Mouse (Mus musculus) left cerebral cortex, postnatal 4 days (tissue): Measurements from ENCODE around the gene Il9r. TPM values are rescaled to one million over a fixed set of nuclear protein-coding genes. Genes with fewer than 3 reads are reported as not detected.
A peak's percentile ranks its signal among the peaks of the same experiment; 100 is the strongest.

Source experiments
- DNase-seq: peaks from one replicate; pipeline ENCODE4 v3.0.0-alpha.2; 2022
- intact Hi-C: fragments of 180-260 bp; cut with DNase I; formaldehyde crosslinking; loops from one replicate; pipeline ENCODE4 v1.15.1; 2025
- total RNA-seq, 2 experiments: library from RNA; stranded (reverse); gene quantifications; 2 replicates each; pipeline ENCODE4 v1.2.3; 2021

Il9r gene
- total RNA-seq, 2 experiments from 2014 or later: not detected

GRCm38 (mm10) chr11:32166683-32167082 is 33.4 kb downstream of the Il9r start:
- intact Hi-C loops: loop anchor here (10.0 kb wide), 1 partner anchor 492 kb away; the partner anchor contains the start of gene Bod1
- DNase-seq: no peak

GRCm38 (mm10) chr11:32161922-32162804 is 37.9 kb downstream of the Il9r start:
- intact Hi-C loops: loop anchor here (2.0 to 10.0 kb wide), 2 partner anchors 161 to 487 kb away; partner anchors contain the start of genes Bod1 and Nsg2
- peak; percentile 94 for DNase-seq

GRCm38 (mm10) chr11:32161500-32161899 is 38.6 kb downstream of the Il9r start:
- intact Hi-C loops: loop anchor here (2.0 to 10.0 kb wide), 2 partner anchors 161 to 487 kb away; partner anchors contain the start of genes Bod1 and Nsg2
- DNase-seq: peak; percentile 40

GRCm38 (mm10) chr11:32160341-32160740 is 39.7 kb downstream of the Il9r start:
- intact Hi-C loops: loop anchor here (2.0 to 10.0 kb wide), 2 partner anchors 160 to 486 kb away; partner anchors contain the start of genes Bod1 and Nsg2
- DNase-seq: no peak

GRCm38 (mm10) chr11:32159176-32159575 is 40.9 kb downstream of the Il9r start:
- DNase-seq: no peak
- intact Hi-C loops: no loop called here

GRCm38 (mm10) chr11:32157791-32158594 is 42.1 kb downstream of the Il9r start:
- DNase-seq: peak; percentile 86
- intact Hi-C loops: no loop called here

GRCm38 (mm10) chr11:32156854-32157630 is 43.0 kb downstream of the Il9r start:
- peak; percentile 22 for DNase-seq
- intact Hi-C loops: no loop called here

GRCm38 (mm10) chr11:32153216-32153615 is 46.9 kb downstream of the Il9r start:
- intact Hi-C loops: no loop called here
- no peak for DNase-seq

GRCm38 (mm10) chr11:32152814-32153213 is 47.3 kb downstream of the Il9r start:
- intact Hi-C loops: no loop called here
- no peak for DNase-seq

GRCm38 (mm10) chr11:32151243-32151642 is 48.8 kb downstream of the Il9r start:
- intact Hi-C loops: no loop called here

GRCm38 (mm10) chr11:32149605-32150004 is 50.5 kb downstream of the Il9r start:
- no peak for DNase-seq

More at GRCm38 (mm10) chr11:32151243-32151642, 48.8 kb downstream of the Il9r start:
- DNase-seq: no peak

GRCm38 (mm10) chr11:32142771-32143170 is 57.3 kb downstream of the Il9r start:
- DNase-seq: peak; percentile 32
- intact Hi-C loops: no loop called here

More at GRCm38 (mm10) chr11:32149605-32150004, 50.5 kb downstream of the Il9r start:
- intact Hi-C loops: no loop called here

- peak; percentile 79 for DNase-seq
- intact Hi-C loops: no loop called here
Observed at GRCm38 (mm10) chr11:32141627-32142586, 58.2 kb downstream of the Il9r start.

GRCm38 (mm10) chr11:32141034-32141433 is 59.0 kb downstream of the Il9r start:
- intact Hi-C loops: no loop called here
- peak; percentile 81 for DNase-seq

- DNase-seq: no peak
- intact Hi-C loops: no loop called here
Observed at GRCm38 (mm10) chr11:32139528-32139961, 60.5 kb downstream of the Il9r start.

- intact Hi-C loops: no loop called here
- no peak for DNase-seq
Observed at GRCm38 (mm10) chr11:32138614-32138964, 61.5 kb downstream of the Il9r start.

- DNase-seq: peak; percentile 22
- intact Hi-C loops: no loop called here
Observed at GRCm38 (mm10) chr11:32137719-32138613, 62.1 kb downstream of the Il9r start.
